In genomic region chr11:102747866-102748265, GRCm38 (mm10) we compare ENCODE assay signal across 17 mouse cellular contexts. TPM values are rescaled to one million over a fixed set of nuclear protein-coding genes. Genes with fewer than 3 reads are reported as not detected.
DNase-seq lines count a peak whose midpoint lies in the region; ATAC-seq and TF ChIP-seq lines count a peak whose summit lies in the region.
"Had no signal": no experiment of that assay in that cellular context is flagged by ENCODE, and none has a peak within 500 bp of the region (broad histone marks: within the 10 kb centered on the region; RNA-seq: fewer than 3 reads in every experiment).

No protein-coding gene starts in this region.

- no peak for TF ChIP-seq EP300 in liver, postnatal 0 days (IDR thresholded peaks at IDR 0.05; ENCODE audit: low read depth)

- no peaks in the 10 kb centered on the region for H3K36me3 ChIP-seq in kidney, embryonic 14.5 days (ENCODE audit: control insufficient read depth, insufficient read depth, low read length)
- no peaks in the 10 kb centered on the region for H3K36me3 ChIP-seq in liver, postnatal 0 days (replicated peaks; ENCODE audit: insufficient read depth, low read length)
- H3K36me3 ChIP-seq: embryonic facial prominence, embryonic 10.5 days; embryonic facial prominence, embryonic 12.5 days; forebrain, embryonic 15.5 days; G1E had no signal

- no peak for ATAC-seq in kidney, embryonic 14.5 days (ENCODE audit: low FRiP score, low TSS enrichment)
- no peak for ATAC-seq in liver, postnatal 0 days
- ATAC-seq: activated CD4-positive, CD25-positive, alpha-beta regulatory T cell, adult 4 months; CD4-positive, CD25-positive, alpha-beta regulatory T cell, adult 4 months; forebrain, embryonic 13.5 days; forebrain, embryonic 15.5 days; forebrain, postnatal 0 days; Patski had no signal

- DNase-seq in cerebellum, adult 2 months = no peak
- no peak for DNase-seq in cerebellum, postnatal 14 days
- peak; percentile 46 for DNase-seq in kidney, adult 9 months
- no peak for DNase-seq in liver, postnatal 0 days
- DNase-seq in liver = no peak
- DNase-seq: adrenal gland, adult 8-10 months; B cell, adult 2 months; forebrain, postnatal 0 days had no signal

- no peak for TF ChIP-seq CTCF in cerebellum, adult 2 months (IDR thresholded peaks at IDR 0.05; ENCODE audit: borderline replicate concordance, insufficient read depth, low read depth, low read length)
- no peak for TF ChIP-seq CTCF in liver, postnatal 0 days (IDR thresholded peaks at IDR 0.05; ENCODE audit: low read depth)

- H3K4me1 ChIP-seq in cerebellum, adult 2 months (ENCODE audit: control insufficient read depth, insufficient read depth, low read length) = peaks cover 45% of the 10 kb centered on the region
- no peaks in the 10 kb centered on the region for H3K4me1 ChIP-seq in kidney, embryonic 14.5 days (ENCODE audit: control insufficient read depth, insufficient read depth, low read length)
- no peaks in the 10 kb centered on the region for H3K4me1 ChIP-seq in liver, postnatal 0 days (ENCODE audit: insufficient read depth)
- H3K4me1 ChIP-seq: embryonic facial prominence, embryonic 12.5 days; forebrain, embryonic 15.5 days had no signal

- H3K4me3 ChIP-seq in cerebellum, adult 2 months (replicated peaks; ENCODE audit: insufficient read depth, low read depth, low read length) = no peak overlapping the region
- H3K4me3 ChIP-seq in kidney, embryonic 14.5 days (ENCODE audit: low read length) = no peak overlapping the region
- no peak overlapping the region for H3K4me3 ChIP-seq in liver, postnatal 0 days (ENCODE audit: low read depth, low read length)
- H3K4me3 ChIP-seq: embryonic facial prominence, embryonic 10.5 days; embryonic facial prominence, embryonic 12.5 days; forebrain, embryonic 13.5 days; forebrain, embryonic 15.5 days had no signal

- peak overlapping the region; percentile 56; the same call in 1 of the 2 replicates for H3K27ac ChIP-seq in cerebellum, adult 2 months (ENCODE audit: insufficient read depth, low read length)
- no peak overlapping the region for H3K27ac ChIP-seq in kidney, embryonic 14.5 days (ENCODE audit: low read depth, low read length)
- H3K27ac ChIP-seq in liver, postnatal 0 days (ENCODE audit: low read depth) = peak overlapping the region; percentile 75
- H3K27ac ChIP-seq: embryonic facial prominence, embryonic 10.5 days; embryonic facial prominence, embryonic 12.5 days; forebrain, embryonic 13.5 days; forebrain, embryonic 15.5 days had no signal

- H3K9me3 ChIP-seq in kidney, embryonic 14.5 days (ENCODE audit: control insufficient read depth, low read length) = no peaks in the 10 kb centered on the region
- no peaks in the 10 kb centered on the region for H3K9me3 ChIP-seq in liver, postnatal 0 days (ENCODE audit: low read length)
- H3K9me3 ChIP-seq: embryonic facial prominence, embryonic 10.5 days; embryonic facial prominence, embryonic 12.5 days; forebrain, embryonic 13.5 days; forebrain, embryonic 15.5 days; G1E had no signal

- 25% methylated on average over 1 of the region's 1 CpGs for WGBS in cerebellum, adult 2 months
- WGBS in kidney, embryonic 14.5 days = 53% methylated on average over 1 of the region's 1 CpGs
- WGBS in liver, postnatal 0 days (ENCODE audit: insufficient replicate concordance) = 50% methylated on average over 1 of the region's 1 CpGs

- no peaks in the 10 kb centered on the region for H3K27me3 ChIP-seq in cerebellum, adult 2 months (ENCODE audit: control insufficient read depth, insufficient read depth, low read length)
- H3K27me3 ChIP-seq in kidney, embryonic 14.5 days (ENCODE audit: control insufficient read depth, insufficient read depth, low read length) = no peaks in the 10 kb centered on the region
- H3K27me3 ChIP-seq in liver, postnatal 0 days (ENCODE audit: insufficient read depth, low read length) = no peaks in the 10 kb centered on the region
- H3K27me3 ChIP-seq: embryonic facial prominence, embryonic 12.5 days; forebrain, embryonic 15.5 days; Patski had no signal

- H3K9ac ChIP-seq in kidney, embryonic 14.5 days (ENCODE audit: low read depth, low read length) = no peak overlapping the region
- H3K9ac ChIP-seq in liver, postnatal 0 days (replicated peaks) = no peak overlapping the region
- H3K9ac ChIP-seq: embryonic facial prominence, embryonic 12.5 days; forebrain, embryonic 13.5 days; forebrain, embryonic 15.5 days; forebrain, postnatal 0 days had no signal

- H3K4me2 ChIP-seq in kidney, embryonic 14.5 days (replicated peaks; ENCODE audit: low read depth, low read length) = no peak overlapping the region
- H3K4me2 ChIP-seq in liver, postnatal 0 days (ENCODE audit: low read depth, low read length) = no peak overlapping the region
- H3K4me2 ChIP-seq: embryonic facial prominence, embryonic 12.5 days; forebrain, embryonic 13.5 days; forebrain, embryonic 15.5 days had no signal

- no peak for TF ChIP-seq POLR2A in cerebellum, adult 2 months (IDR thresholded peaks at IDR 0.05; ENCODE audit: borderline replicate concordance, insufficient read depth, low read length)

RNA-seq across cellular contexts. Expression of gene Adam11, which starts 13.4 kb away (rescaled TPM):
- 207 and 239 TPM in 2 replicates for polyA plus RNA-seq in cerebellum, adult 2 months (2012; rRNA removed)
- 3.5 and 7.8 TPM in 2 replicates for polyA plus RNA-seq in kidney, embryonic 14.5 days (2014; fragmentation: Nextera tagmentation; extraction: Ambion mirVana)
- 0.20 and 0.22 TPM in 2 replicates for polyA plus RNA-seq in liver, postnatal 0 days (2015; fragmentation: Nextera tagmentation; extraction: Ambion mirVana)
- polyA plus RNA-seq: activated CD4-positive, CD25-positive, alpha-beta regulatory T cell, adult 4 months; CD4-positive, CD25-positive, alpha-beta regulatory T cell, adult 4 months; G1E had no signal

RNA-seq across cellular contexts. Expression of gene Ccdc43, which starts 50.3 kb away (rescaled TPM):
- 24.6 and 25.0 TPM in 2 replicates for polyA plus RNA-seq in cerebellum, adult 2 months (2012; rRNA removed)
- 52.7 and 55.4 TPM in 2 replicates for polyA plus RNA-seq in kidney, embryonic 14.5 days (2014; fragmentation: Nextera tagmentation; extraction: Ambion mirVana)
- 9.5 and 9.6 TPM in 2 replicates for polyA plus RNA-seq in liver, postnatal 0 days (2015; fragmentation: Nextera tagmentation; extraction: Ambion mirVana)

Comparison
In these comparisons a context has a peak if more than half of its experiments do, and no peak if none do; other contexts are left out.
1. RNA of gene Adam11, which starts 13.4 kb away (polyA plus RNA-seq): 207 to 239 TPM in cerebellum, adult 2 months; 3.5 to 7.8 TPM in kidney, embryonic 14.5 days and 0.20 to 0.22 TPM in liver, postnatal 0 days; every median in the first group is over 10 times any median in the second.